Mouse (Mus musculus) thymus, adult 2 months (tissue): ENCODE data around the gene Celf2.

Source experiments
- CTCF ChIP-seq: fragments of 200-500 bp; IDR thresholded peaks from 2 replicates; pipeline ENCODE4 v1.5.1; 2012; ENCODE audit warnings: mild to moderate bottlenecking, control low read depth, low read length, moderate library complexity, borderline replicate concordance; ENCODE audit not compliant: control insufficient read depth, poor library complexity, insufficient read depth; ENCODE audit errors: extremely low read depth
- POLR2A ChIP-seq: fragments of 200-500 bp; IDR thresholded peaks from 2 replicates; pipeline ENCODE4 v1.6.1; 2012; ENCODE audit warnings: mild to moderate bottlenecking, low read length, control low read depth, moderate library complexity; ENCODE audit not compliant: control insufficient read depth, poor library complexity, insufficient read depth; ENCODE audit errors: extremely low read depth

- TF ChIP-seq CTCF (no peak), POLR2A (no peak)
Observed at GRCm38 (mm10) chr2:7171087-7171696, 338.2 kb downstream of the Celf2 start.
